Mouse (Mus musculus): ENCODE measurements around the gene Mccc2. TPM values are rescaled to one million over a fixed set of nuclear protein-coding genes. Genes with fewer than 3 reads are reported as not detected.

Gene Mccc2
- polyA plus RNA-seq, 1 experiment from 2014 or later, result 50.0 TPM

DNA sequence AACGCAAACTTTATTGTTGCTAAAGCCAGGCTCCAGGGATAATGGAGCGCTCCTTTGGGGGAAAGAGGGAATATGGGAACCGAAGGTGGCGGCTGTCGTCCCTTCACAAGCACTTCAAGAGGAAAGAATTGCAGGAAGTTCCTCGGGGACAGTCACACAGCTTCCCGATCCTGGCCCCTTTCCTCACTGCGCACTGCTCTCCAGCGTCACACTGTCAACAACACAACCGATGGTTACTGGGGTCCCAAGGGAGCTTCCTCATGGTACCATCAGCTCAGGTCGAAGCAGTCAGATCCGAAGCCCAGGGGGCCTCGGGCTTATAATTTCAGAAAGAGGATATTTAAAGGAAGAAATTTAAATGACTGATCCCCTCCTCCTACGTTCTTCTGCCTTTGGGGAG, 116.6 kb downstream of the Mccc2 start:
- Histone ChIP-seq H3K27ac (replicated peaks; ENCODE audit: low read depth, low read length) (no peak overlapping the region), H3K9ac (replicated peaks; ENCODE audit: low read length) (no peak overlapping the region), H3K4me2 (ENCODE audit: low read depth, low read length) (no peak overlapping the region), H3K4me3 (ENCODE audit: low read depth, low read length) (no peak overlapping the region), H3K4me1 (ENCODE audit: control insufficient read depth, insufficient read depth, low read length) (no peaks in the 10 kb centered on the region), H3K9me3 (replicated peaks; ENCODE audit: control insufficient read depth, low read length) (no peaks in the 10 kb centered on the region), H3K36me3 (replicated peaks; ENCODE audit: control insufficient read depth, insufficient read depth, low read depth, low read length) (no peaks in the 10 kb centered on the region), H3K27me3 (ENCODE audit: control insufficient read depth, insufficient read depth, low read length) (peaks cover 25% of the 10 kb centered on the region)
- WGBS, result 24% methylated on average over 14 of the region's 14 CpGs
- ATAC-seq (replicated peaks; ENCODE audit: insufficient number of reproducible peaks, low FRiP score, low TSS enrichment, low read depth) (no peak), DNase-seq (ENCODE audit: low spot score) (no peak)

Other genes starting within 250 kb of the Mccc2 start
- gene Cartpt, start 114.5 kb downstream of the Mccc2 start, polyA plus RNA-seq (2014; fragmentation: Nextera tagmentation; extraction: Ambion mirVana), result 4.1 and 7.2 TPM in 2 replicates
- 19.2 and 26.3 TPM in 2 replicates for gene Bdp1, start 88.4 kb upstream of the Mccc2 start, polyA plus RNA-seq (2014; fragmentation: Nextera tagmentation; extraction: Ambion mirVana)
- gene Serf1, start 92.4 kb upstream of the Mccc2 start, polyA plus RNA-seq (2014; fragmentation: Nextera tagmentation; extraction: Ambion mirVana), result 276 and 318 TPM in 2 replicates
- gene Smn1, start 109.2 kb upstream of the Mccc2 start, polyA plus RNA-seq (2014; fragmentation: Nextera tagmentation; extraction: Ambion mirVana), result 80.4 and 81.7 TPM in 2 replicates
- gene Naip2, start 186.5 kb upstream of the Mccc2 start, polyA plus RNA-seq (2014; fragmentation: Nextera tagmentation; extraction: Ambion mirVana), result 0.32 TPM in 2 replicates
- gene Naip5, start 230.7 kb upstream of the Mccc2 start, polyA plus RNA-seq (2014; fragmentation: Nextera tagmentation; extraction: Ambion mirVana), result 0.14 and 0.17 TPM in 2 replicates

Measured in embryonic facial prominence, embryonic 11.5 days (tissue).